Mouse (Mus musculus) splenic B cell, adult 2 months (primary cell): ENCODE data around the gene Epb41l3.
A peak's percentile ranks its signal among the peaks of the same experiment; 100 is the strongest.

Experiments
- DNase-seq: peaks from one replicate; pipeline ENCODE4 v3.0.0-alpha.2; 2011; ENCODE audit warnings: low read depth, low spot score
- H3K27me3 ChIP-seq: 2 replicates; pipeline ENCODE4 v1.6.1; 2012; ENCODE audit warnings: mild to moderate bottlenecking, low read length, moderate library complexity, mixed read lengths; ENCODE audit not compliant: control insufficient read depth, poor library complexity, insufficient read depth, severe bottlenecking
- H3K36me3 ChIP-seq: 2 replicates; pipeline ENCODE4 v1.6.1; 2012; ENCODE audit warnings: mild to moderate bottlenecking, low read length, moderate library complexity, mixed read lengths; ENCODE audit not compliant: control insufficient read depth, poor library complexity, insufficient read depth, severe bottlenecking

The Epb41l3 gene

GRCm38 (mm10) chr17:69284511-69284910 lies 209.0 kb downstream of the Epb41l3 start:
- no peak for DNase-seq
- Histone ChIP-seq H3K36me3 (no peaks in the 10 kb centered on the region), H3K27me3 (no peaks in the 10 kb centered on the region)

- no peaks in the 10 kb centered on the region for H3K27me3 ChIP-seq
- no peaks in the 10 kb centered on the region for H3K36me3 ChIP-seq
- DNase-seq = no peak
These were observed 212.6 kb downstream of the Epb41l3 start for GRCm38 (mm10) chr17:69288130-69288529.

- H3K36me3 ChIP-seq = no peaks in the 10 kb centered on the region
- DNase-seq = no peak
- H3K27me3 ChIP-seq = no peaks in the 10 kb centered on the region
These were observed 214.8 kb downstream of the Epb41l3 start for GRCm38 (mm10) chr17:69290272-69290671.

GRCm38 (mm10) chr17:69301552-69301951 lies 226.1 kb downstream of the Epb41l3 start:
- no peaks in the 10 kb centered on the region for H3K27me3 ChIP-seq
- no peaks in the 10 kb centered on the region for H3K36me3 ChIP-seq

GRCm38 (mm10) chr17:69303579-69304274 lies 228.2 kb downstream of the Epb41l3 start:
- DNase-seq = no peak
- Histone ChIP-seq H3K27me3 (no peaks in the 10 kb centered on the region), H3K36me3 (no peaks in the 10 kb centered on the region)

More at GRCm38 (mm10) chr17:69301552-69301951, 226.1 kb downstream of the Epb41l3 start:
- no peak for DNase-seq

GRCm38 (mm10) chr17:69307636-69308035 lies 232.2 kb downstream of the Epb41l3 start:
- no peak for DNase-seq
- Histone ChIP-seq H3K27me3 (no peaks in the 10 kb centered on the region), H3K36me3 (no peaks in the 10 kb centered on the region)

GRCm38 (mm10) chr17:69309872-69310271 lies 234.4 kb downstream of the Epb41l3 start:
- no peak for DNase-seq
- no peaks in the 10 kb centered on the region for H3K27me3 ChIP-seq
- H3K36me3 ChIP-seq = no peaks in the 10 kb centered on the region

GRCm38 (mm10) chr17:69320496-69320895 lies 245.0 kb downstream of the Epb41l3 start:
- H3K36me3 ChIP-seq = no peaks in the 10 kb centered on the region
- no peaks in the 10 kb centered on the region for H3K27me3 ChIP-seq
- DNase-seq = peak; percentile 16

- DNase-seq = no peak
- Histone ChIP-seq H3K27me3 (no peaks in the 10 kb centered on the region), H3K36me3 (no peaks in the 10 kb centered on the region)
These were observed 247.2 kb downstream of the Epb41l3 start for GRCm38 (mm10) chr17:69322721-69323120.
